Mouse (Mus musculus) small intestine, adult 2 months (tissue): Measurements from ENCODE around the gene Mthfd1. TPM values are rescaled to one million over a fixed set of nuclear protein-coding genes. Genes with fewer than 3 reads are reported as not detected.
A peak's percentile ranks its signal among the peaks of the same experiment; 100 is the strongest.

Source experiments
- H3K27ac ChIP-seq: fragments of 200-500 bp; 2 replicates; pipeline ENCODE4 v1.5.1; 2012; ENCODE audit warnings: low read depth, low read length, control low read depth, inconsistent platforms; ENCODE audit not compliant: insufficient read depth
- H3K27me3 ChIP-seq: fragments of 200-500 bp; 2 replicates; pipeline ENCODE4 v1.6.1; 2012; ENCODE audit warnings: mild to moderate bottlenecking, moderate library complexity, low read length, inconsistent platforms; ENCODE audit not compliant: control insufficient read depth, insufficient read depth
- H3K36me3 ChIP-seq: fragments of 200-500 bp; 2 replicates; pipeline ENCODE4 v1.6.1; 2012; ENCODE audit warnings: mild to moderate bottlenecking, low read length, control low read depth, inconsistent platforms; ENCODE audit not compliant: control insufficient read depth, insufficient read depth
- H3K4me1 ChIP-seq: fragments of 200-500 bp; 2 replicates; pipeline ENCODE4 v1.6.1; 2012; ENCODE audit warnings: low read length, inconsistent platforms, mixed read lengths; ENCODE audit not compliant: control insufficient read depth, insufficient read depth, insufficient read length
- H3K4me3 ChIP-seq: fragments of 200-500 bp; 2 replicates; pipeline ENCODE4 v1.5.1; 2012; ENCODE audit warnings: low read depth, mild to moderate bottlenecking, control low read depth, inconsistent platforms, low read length, moderate library complexity
- CTCF ChIP-seq: fragments of 200-500 bp; IDR thresholded peaks from 2 replicates; pipeline ENCODE4 v1.5.1; 2012; ENCODE audit warnings: low read depth, mild to moderate bottlenecking, control low read depth, inconsistent platforms, low read length, moderate library complexity, mixed read lengths; ENCODE audit not compliant: insufficient replicate concordance, insufficient read length; ENCODE audit errors: extremely low read depth
- POLR2A ChIP-seq: fragments of 200-500 bp; IDR thresholded peaks from 2 replicates; pipeline ENCODE4 v1.6.1; 2012; ENCODE audit warnings: low read depth, mild to moderate bottlenecking, control low read depth, inconsistent platforms, low read length, moderate library complexity
- WGBS: fragments of 180-500 bp; shearing (Covaris S2); methylation state at CpG from one replicate; pipeline ENCODE4 v1.1.7; 2018; 5-methylcytosine and 5-hydroxymethylcytosine counted together
- polyA plus RNA-seq: library from polyadenylated mRNA; depleted of rRNA; stranded (reverse); fragments of >200 nt; gene quantifications from 2 replicates; pipeline ENCODE4 v1.2.3, GENCODE M21; 2012

Gene Mthfd1
- polyA plus RNA-seq, 1 experiment: 11.3 TPM

DNA sequence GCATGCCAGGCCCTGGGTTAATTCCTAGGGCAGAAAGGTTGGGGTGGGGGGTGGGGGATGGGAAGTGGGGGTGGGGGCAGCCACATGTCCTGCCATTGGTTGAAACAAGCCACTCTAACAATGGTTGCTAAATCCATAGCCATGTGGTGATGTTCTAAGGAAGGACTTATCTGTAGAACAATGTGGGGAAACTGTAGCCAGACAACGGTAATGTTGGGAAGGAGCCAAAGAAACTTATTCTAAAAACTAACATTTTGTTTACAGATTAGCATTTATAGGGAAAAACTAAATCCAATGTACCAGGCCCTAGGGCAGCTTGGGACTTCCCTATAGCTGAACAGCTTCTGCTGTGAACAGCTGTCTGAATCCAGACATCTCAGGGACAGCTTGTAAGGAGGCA, 2.0 kb upstream of the Mthfd1 start:
- Histone ChIP-seq H3K27me3 (no peaks in the 10 kb centered on the region), H3K27ac (no peak overlapping the region), H3K4me1 (peaks cover 2% of the 10 kb centered on the region; the same call in 1 of the 2 replicates), H3K4me3 (no peak overlapping the region), H3K36me3 (no peaks in the 10 kb centered on the region)
- TF ChIP-seq POLR2A: no peak
- no peak for TF ChIP-seq CTCF
- WGBS: 71% methylated on average over 1 of the region's 1 CpGs

DNA sequence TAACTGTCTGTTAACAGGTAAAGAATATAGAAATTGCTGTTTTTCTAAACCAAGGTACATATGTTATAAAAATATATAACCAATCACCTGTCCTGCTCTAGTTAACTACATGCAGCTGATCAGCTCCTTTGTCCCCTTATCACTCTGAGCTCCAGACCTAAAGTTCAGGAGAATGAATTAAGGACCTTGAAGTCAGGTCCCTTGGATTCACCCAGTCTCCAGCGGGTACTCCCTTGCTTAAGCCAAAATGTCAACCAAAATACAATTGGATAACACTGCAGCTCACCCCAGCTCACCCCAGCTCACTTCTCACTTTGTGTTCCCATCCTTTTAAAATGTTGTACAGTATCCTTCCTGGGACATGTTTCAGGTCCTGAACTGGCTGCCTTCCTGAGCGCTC, 1.5 kb upstream of the Mthfd1 start:
- WGBS: 87% methylated on average over 2 of the region's 2 CpGs
- no peak overlapping the region for H3K27ac ChIP-seq
- TF ChIP-seq CTCF (no peak), POLR2A (no peak)
- peaks cover 4% of the 10 kb centered on the region; the same call in 1 of the 2 replicates for H3K4me1 ChIP-seq
- H3K27me3 ChIP-seq: no peaks in the 10 kb centered on the region
- H3K36me3 ChIP-seq: no peaks in the 10 kb centered on the region
- no peak overlapping the region for H3K4me3 ChIP-seq

DNA sequence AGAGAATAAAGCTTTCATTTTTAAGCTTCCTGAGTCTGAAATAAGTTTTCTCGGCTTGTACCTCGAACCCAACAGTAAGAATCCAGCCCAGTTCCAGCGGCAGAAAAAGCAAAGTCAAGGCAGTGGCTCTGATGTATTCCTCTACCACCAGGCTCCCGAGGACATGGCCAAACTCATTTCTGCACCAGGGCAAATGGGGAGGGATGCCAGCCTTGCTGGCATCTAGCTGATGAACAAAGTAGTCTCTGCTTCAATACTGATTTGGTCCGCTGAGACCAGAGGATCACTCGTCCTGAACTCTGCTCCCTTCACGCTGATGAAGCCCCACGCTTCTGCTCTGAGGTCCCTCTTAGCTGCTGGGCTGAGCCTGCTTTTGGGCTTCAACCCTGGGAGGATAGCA, 1.1 kb upstream of the Mthfd1 start:
- Histone ChIP-seq H3K27me3 (no peaks in the 10 kb centered on the region), H3K36me3 (no peaks in the 10 kb centered on the region), H3K4me1 (peaks cover 4% of the 10 kb centered on the region; the same call in 1 of the 2 replicates), H3K27ac (no peak overlapping the region), H3K4me3 (no peak overlapping the region)
- no peak for TF ChIP-seq CTCF
- no peak for TF ChIP-seq POLR2A
- WGBS: 80% methylated on average over 8 of the region's 8 CpGs

DNA sequence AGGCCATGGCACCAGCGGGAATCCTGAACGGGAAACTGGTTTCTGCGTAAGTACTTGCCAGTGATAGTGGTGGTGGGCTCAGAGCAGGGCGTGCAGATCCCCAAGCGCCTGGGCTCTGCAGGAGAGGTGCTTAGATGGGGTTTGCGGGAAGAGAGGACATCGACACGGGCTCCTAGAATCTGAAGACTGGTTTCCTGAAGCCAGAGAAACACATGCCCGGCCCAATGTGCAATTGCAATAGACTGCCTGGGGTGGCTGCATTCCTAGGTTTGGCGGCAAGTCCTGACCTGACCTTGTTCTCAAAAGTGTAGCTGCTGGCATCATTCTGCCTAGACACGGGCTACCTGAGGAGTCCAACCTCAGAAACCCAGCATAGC, 389 bp downstream of the Mthfd1 start:
- WGBS: under 1% methylated on average over 11 of the region's 11 CpGs

DNA sequence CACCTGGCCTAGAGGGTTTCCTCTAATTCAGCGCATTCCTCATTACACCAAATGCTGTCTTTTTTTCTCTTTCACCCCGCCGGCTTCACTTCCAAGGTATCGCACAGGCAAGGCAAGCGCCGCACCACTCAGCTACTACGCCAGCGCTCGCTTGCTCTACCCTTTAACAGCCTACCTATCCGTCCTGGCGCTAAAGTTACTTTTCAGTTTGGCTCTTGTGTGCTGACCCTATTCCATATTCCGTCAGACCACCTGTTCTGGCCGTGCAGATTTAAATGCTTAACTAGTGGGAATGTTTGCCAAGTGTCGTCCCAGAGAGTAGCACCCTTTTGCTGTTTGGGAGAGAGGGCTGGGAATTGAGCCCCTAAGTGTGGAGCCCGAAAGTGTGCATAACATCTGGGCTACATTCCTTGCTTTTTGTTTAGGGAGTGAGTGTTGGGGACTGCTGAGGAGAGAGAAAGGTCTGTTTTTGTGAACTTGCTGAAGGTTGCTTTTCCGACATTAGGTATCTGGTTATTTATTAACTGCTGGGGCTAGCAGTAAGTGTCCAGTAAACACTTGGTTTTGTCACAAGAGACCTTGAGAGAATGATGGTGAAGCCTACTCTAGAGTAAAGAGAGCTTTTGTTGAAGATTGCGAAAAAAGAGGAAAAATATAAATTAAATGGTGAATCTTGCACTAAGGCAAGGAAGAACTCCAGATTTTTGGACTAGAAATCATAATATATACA, 1.2 kb downstream of the Mthfd1 start:
- 7% methylated on average over 17 of the region's 17 CpGs for WGBS
- Histone ChIP-seq H3K4me1 (peaks cover 8% of the 10 kb centered on the region; the same call in 1 of the 2 replicates), H3K4me3 (peak overlapping the region; percentile 86), H3K27me3 (no peaks in the 10 kb centered on the region), H3K27ac (no peak overlapping the region), H3K36me3 (no peaks in the 10 kb centered on the region)
- TF ChIP-seq POLR2A (no peak), CTCF (no peak)

More for the DNA sequence above, 389 bp downstream of the Mthfd1 start:
- peak overlapping the region; percentile 24 for H3K27ac ChIP-seq
- peaks cover 4% of the 10 kb centered on the region; the same call in 1 of the 2 replicates for H3K4me1 ChIP-seq
- no peaks in the 10 kb centered on the region for H3K36me3 ChIP-seq
- H3K27me3 ChIP-seq: no peaks in the 10 kb centered on the region
- peak overlapping the region; percentile 86 for H3K4me3 ChIP-seq
- TF ChIP-seq POLR2A: no peak; the same call in 1 of the 2 replicates

DNA sequence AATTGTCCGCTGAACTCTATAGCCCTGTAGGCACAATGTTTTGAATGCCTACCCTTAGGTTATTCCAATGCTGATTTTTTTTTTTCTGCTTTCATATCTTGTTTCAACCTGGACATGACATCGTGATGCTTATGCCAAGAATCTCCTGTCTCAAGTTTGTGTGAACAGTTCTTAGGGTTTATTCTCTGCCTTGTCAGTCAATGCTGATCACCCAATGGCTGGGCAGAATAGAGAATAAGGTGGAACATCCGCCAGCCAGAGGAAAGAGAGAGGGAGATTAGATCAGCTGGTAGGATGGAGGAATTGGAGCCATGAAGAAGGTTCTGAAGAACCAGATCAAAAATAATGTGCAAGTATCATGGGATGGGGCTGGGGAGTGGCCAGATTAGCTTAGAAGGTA, 5.6 kb downstream of the Mthfd1 start:
- no peak overlapping the region for H3K4me3 ChIP-seq
- WGBS: 92% methylated on average over 3 of the region's 3 CpGs
- no peak overlapping the region for H3K27ac ChIP-seq
- H3K27me3 ChIP-seq: no peaks in the 10 kb centered on the region
- TF ChIP-seq CTCF (no peak), POLR2A (no peak)
- peaks cover 9% of the 10 kb centered on the region for H3K4me1 ChIP-seq
- H3K36me3 ChIP-seq: no peaks in the 10 kb centered on the region

DNA sequence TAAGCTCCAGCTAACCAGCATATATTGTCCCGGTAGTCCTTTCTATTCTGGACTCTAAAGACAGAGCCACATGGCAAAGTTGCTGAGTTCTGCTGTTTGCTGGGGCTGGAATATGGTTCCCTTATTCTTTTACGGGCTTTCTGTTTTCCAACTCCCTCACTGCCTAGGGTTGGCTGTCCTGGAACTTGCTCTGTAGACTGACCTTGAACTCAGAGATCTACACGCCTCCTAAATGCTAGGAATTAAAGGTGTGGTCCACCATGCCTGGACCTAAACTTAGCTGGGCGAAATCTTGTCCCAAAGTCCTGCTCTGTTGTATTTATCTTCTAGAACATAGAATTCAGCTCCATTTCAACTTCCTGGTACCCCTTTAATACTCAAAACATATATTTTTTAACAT, 6.5 kb downstream of the Mthfd1 start:
- H3K36me3 ChIP-seq: no peaks in the 10 kb centered on the region
- H3K27ac ChIP-seq: no peak overlapping the region
- no peak overlapping the region for H3K4me3 ChIP-seq
- H3K4me1 ChIP-seq: peaks cover 9% of the 10 kb centered on the region
- no peak for TF ChIP-seq CTCF
- TF ChIP-seq POLR2A: no peak
- WGBS: 57% methylated on average over 4 of the region's 4 CpGs
- H3K27me3 ChIP-seq: no peaks in the 10 kb centered on the region

DNA sequence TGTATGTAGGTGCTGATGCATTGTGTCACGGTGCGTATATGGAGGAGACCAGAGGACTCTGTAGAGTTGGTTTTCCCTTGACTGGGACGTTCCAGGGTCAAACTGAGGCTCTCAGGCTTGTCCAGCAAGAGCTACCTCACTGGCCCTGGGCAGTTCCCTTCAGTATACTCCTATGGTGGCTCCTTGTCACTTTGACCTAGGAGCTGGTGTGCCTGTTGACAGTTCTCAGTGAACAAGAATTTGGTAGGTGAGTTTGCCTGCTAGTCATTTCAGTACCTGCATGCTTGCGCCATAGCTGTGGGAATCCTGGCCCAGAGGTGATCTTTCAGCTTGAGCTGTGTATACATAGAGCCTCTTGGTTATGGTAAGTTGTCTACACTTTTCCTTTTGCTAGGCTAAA, 7.8 kb downstream of the Mthfd1 start:
- H3K36me3 ChIP-seq: no peaks in the 10 kb centered on the region
- TF ChIP-seq POLR2A: no peak
- no peak for TF ChIP-seq CTCF
- no peaks in the 10 kb centered on the region for H3K27me3 ChIP-seq
- H3K4me3 ChIP-seq: no peak overlapping the region
- peaks cover 9% of the 10 kb centered on the region for H3K4me1 ChIP-seq
- WGBS: 87% methylated on average over 4 of the region's 4 CpGs
- H3K27ac ChIP-seq: no peak overlapping the region
